Mouse (Mus musculus) heart, embryonic 16.5 days (tissue): ENCODE measurements around the gene Rnase4. TPM values are rescaled to one million over a fixed set of nuclear protein-coding genes. Genes with fewer than 3 reads are reported as not detected.
"Not testable (repeated sequence)": the region's sequence is repeated elsewhere in the genome, so short reads cannot be mapped to it uniquely, and the experiment has no call there.

Experiments
- ATAC-seq: fragments of 200-750 bp; cut with Nextera tagmentation; replicated peaks from 2 replicates; pipeline ENCODE4 v1.8.0; 2017; ENCODE audit warnings: moderate number of reproducible peaks; ENCODE audit not compliant: insufficient read depth, low FRiP score; ENCODE audit errors: extremely low read depth
- H3K27ac ChIP-seq: fragments of 300-500 bp; sonication (generic); 2 replicates; pipeline ENCODE4 v1.5.1; 2014; ENCODE audit warnings: mild to moderate bottlenecking, low read length, control low read depth, moderate library complexity
- H3K27me3 ChIP-seq: fragments of 300-500 bp; sonication (generic); 2 replicates; pipeline ENCODE4 v1.6.1; 2014; ENCODE audit warnings: low read length, mixed read lengths; ENCODE audit not compliant: control insufficient read depth, insufficient read depth
- H3K36me3 ChIP-seq: fragments of 300-500 bp; sonication (generic); 2 replicates; pipeline ENCODE4 v1.6.1; 2014; ENCODE audit not compliant: control insufficient read depth, insufficient read depth
- H3K4me1 ChIP-seq: fragments of 300-500 bp; sonication (generic); 2 replicates; pipeline ENCODE4 v1.6.1; 2014; ENCODE audit warnings: low read length, mixed read lengths; ENCODE audit not compliant: control insufficient read depth, insufficient read depth
- H3K4me2 ChIP-seq: fragments of 300-500 bp; sonication (generic); 2 replicates; pipeline ENCODE4 v1.6.1; 2014; ENCODE audit warnings: low read depth, mild to moderate bottlenecking, control low read depth, low read length
- H3K4me3 ChIP-seq: fragments of 300-500 bp; sonication (generic); 2 replicates; pipeline ENCODE4 v1.5.1; 2014; ENCODE audit warnings: mild to moderate bottlenecking, control low read depth, low read length
- H3K9ac ChIP-seq: fragments of 300-500 bp; sonication (generic); 2 replicates; pipeline ENCODE4 v1.6.1; 2014; ENCODE audit warnings: low read length, control low read depth
- H3K9me3 ChIP-seq: fragments of 300-500 bp; sonication (generic); replicated peaks from 2 replicates; pipeline ENCODE4 v1.6.1; 2016; ENCODE audit warnings: low read length; ENCODE audit not compliant: control insufficient read depth
- WGBS: fragments of 180-500 bp; shearing (Covaris S2); extraction: QIAGEN DNeasy Blood & Tissue Kit; methylation state at CpG from one replicate; pipeline ENCODE4 v1.1.7; 2014; 5-methylcytosine and 5-hydroxymethylcytosine counted together
- polyA plus RNA-seq: library from polyadenylated mRNA; unstranded; fragments of >200 nt; fragmentation: Nextera tagmentation; extraction: Ambion mirVana; gene quantifications from 2 replicates; pipeline ENCODE4 v1.2.1, GENCODE M21; 2015

The Rnase4 gene
- polyA plus RNA-seq, 1 experiment from 2014 or later: 30.5 TPM

DNA sequence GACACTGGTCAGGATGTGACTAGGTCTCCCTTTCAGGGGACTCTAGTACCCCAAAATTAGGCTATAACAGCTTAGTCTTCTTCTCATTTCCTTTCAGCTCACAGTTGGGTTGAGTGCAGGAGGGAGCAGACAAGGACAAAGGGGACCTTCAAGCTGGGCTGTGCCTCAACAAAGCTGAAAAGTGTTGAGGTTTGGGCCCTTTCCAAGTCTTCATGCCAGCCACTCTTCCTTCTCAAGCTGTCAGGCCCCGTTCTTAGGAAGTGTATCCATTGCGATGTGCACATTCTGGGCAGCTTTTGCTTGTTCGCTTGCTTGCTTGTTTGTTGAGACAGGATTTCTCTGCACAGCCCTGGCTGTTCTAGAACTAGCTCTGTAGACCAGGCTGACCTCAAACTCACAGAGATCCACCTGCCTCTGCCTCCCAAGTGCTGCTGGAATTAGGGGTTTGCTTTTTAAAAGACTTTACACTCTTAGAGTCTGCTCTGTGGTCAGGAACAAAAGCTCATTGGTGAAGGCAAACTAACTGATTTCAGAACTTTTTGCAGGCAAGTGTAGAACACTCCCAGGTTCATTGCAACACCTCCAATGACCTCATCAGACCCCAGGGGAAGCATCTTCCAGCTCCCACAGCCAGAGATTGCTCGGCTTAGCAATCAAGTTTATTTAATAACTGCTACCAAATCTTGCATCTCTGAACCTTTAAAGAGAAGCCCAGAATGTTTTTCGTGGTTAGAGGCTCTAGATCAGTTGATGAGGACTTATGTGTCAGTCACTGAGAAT lies 3.4 kb downstream of the Rnase4 start:
- Histone ChIP-seq H3K9me3 (no peaks in the 10 kb centered on the region), H3K4me2 (no peak overlapping the region), H3K36me3 (no peaks in the 10 kb centered on the region), H3K4me1 (peaks cover 14% of the 10 kb centered on the region; the same call in 1 of the 2 replicates), H3K27me3 (no peaks in the 10 kb centered on the region), H3K9ac (no peak overlapping the region), H3K27ac (0 out of 2 replicates have a peak overlapping the region, but pooled peaks have one; percentile 24), H3K4me3 (no peak overlapping the region)
- 64% methylated on average over 5 of the region's 5 CpGs for WGBS
- no peak for ATAC-seq

DNA sequence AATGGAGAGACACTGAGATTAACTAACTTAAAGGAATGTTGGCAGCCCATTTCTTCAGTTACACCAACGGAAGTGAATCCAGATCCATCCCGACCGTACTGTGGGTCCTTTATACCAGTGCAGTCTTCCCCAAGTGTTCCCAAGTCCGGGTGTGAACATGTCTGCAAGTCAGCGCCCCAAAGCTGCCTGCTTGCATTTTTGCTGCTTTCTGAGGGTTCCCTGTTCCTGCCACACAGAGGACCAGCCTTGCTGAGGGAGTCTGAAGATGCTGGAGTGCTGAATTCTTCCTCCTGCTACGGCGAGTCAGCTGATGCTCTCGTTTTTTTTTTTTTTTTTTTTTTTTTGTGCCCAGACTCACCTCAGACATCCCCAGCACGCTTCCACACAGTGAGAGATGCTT lies 4.0 kb downstream of the Rnase4 start:
- no peak overlapping the region for H3K4me2 ChIP-seq
- H3K27ac ChIP-seq: no peak overlapping the region
- no peak overlapping the region for H3K9ac ChIP-seq
- H3K4me1 ChIP-seq: peaks cover 14% of the 10 kb centered on the region; the same call in 1 of the 2 replicates
- WGBS: 62% methylated on average over 9 of the region's 9 CpGs
- no peaks in the 10 kb centered on the region for H3K27me3 ChIP-seq
- H3K9me3 ChIP-seq: no peaks in the 10 kb centered on the region
- ATAC-seq: no peak
- H3K4me3 ChIP-seq: no peak overlapping the region
- H3K36me3 ChIP-seq: no peaks in the 10 kb centered on the region

DNA sequence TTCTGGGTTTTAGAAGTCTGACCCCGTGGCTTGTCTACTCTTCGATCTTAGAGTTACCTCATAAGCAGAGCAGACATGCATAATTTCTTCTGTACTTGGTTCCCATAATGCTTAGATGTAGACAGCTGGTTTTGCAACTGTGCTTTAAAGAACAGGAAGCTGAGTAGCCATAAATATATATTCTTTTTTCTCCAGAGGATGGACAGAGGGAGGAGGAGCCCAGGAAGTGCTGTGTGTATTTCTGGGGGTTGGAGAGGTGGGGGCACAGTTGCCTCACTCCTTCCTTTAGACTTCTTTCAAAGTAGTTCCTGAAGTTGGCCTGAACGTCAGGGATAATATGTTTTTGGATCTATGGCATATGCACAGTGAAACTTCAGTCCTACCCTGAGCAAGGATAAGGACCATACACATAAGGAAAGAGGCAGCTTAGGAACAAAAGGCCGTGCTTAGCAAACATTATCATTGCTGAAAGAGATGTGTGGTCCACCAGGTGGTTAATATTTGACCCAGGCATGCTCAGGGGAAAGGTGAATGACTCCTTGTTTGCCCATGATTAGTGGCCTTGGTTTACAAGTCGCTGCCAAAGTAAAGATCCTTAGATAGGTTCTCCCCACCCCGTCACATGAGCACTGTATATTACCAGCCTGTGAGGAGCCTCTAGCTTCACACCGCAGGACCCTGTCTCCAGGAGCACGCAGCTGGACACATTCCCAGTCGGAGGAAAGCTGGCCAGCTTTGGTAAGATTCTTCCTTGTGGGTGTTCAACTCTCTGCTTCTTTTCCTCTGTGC lies 5.1 kb downstream of the Rnase4 start:
- no peak for ATAC-seq
- H3K27ac ChIP-seq: no peak overlapping the region

DNA sequence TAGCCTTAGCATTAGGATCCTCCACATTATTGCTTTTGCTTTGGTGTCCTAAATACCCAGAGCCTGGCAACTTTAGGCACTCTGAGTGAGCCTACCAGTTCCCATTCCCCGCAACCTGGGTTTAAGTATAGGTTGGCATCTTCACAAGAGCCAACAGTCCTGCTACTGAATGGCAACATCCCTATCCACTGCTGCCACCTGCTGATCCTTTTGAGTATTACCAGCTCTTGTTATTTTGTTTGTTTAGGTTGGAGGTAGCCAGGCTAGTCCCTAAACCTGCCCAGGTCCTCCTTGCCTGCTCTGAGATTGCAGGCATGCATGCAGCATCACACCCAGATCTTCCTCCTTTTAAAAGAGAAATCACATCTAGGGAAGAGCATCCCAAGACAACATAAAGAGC lies 7.4 kb downstream of the Rnase4 start:
- ATAC-seq: 0 out of 2 replicates have a peak, but pooled peaks have one; percentile 29
- not testable (repeated sequence) for H3K9me3 ChIP-seq, H3K4me2 ChIP-seq, H3K4me1 ChIP-seq, H3K36me3 ChIP-seq, H3K9ac ChIP-seq, H3K27me3 ChIP-seq, H3K4me3 ChIP-seq, H3K27ac ChIP-seq
- 39% methylated on average over 1 of the region's 1 CpGs for WGBS

More for the DNA sequence above, 5.1 kb downstream of the Rnase4 start:
- Histone ChIP-seq H3K4me3 (no peak overlapping the region), H3K36me3 (no peaks in the 10 kb centered on the region), H3K9me3 (no peaks in the 10 kb centered on the region), H3K4me2 (no peak overlapping the region), H3K9ac (no peak overlapping the region), H3K4me1 (peaks cover 14% of the 10 kb centered on the region; the same call in 1 of the 2 replicates), H3K27me3 (no peaks in the 10 kb centered on the region)
- 52% methylated on average over 9 of the region's 9 CpGs for WGBS

GRCm38 (mm10) chr14:51098921-51099320 lies 8.0 kb downstream of the Rnase4 start:
- Histone ChIP-seq H3K4me3 (no peak overlapping the region), H3K4me2 (no peak overlapping the region), H3K27me3 (no peaks in the 10 kb centered on the region), H3K27ac (no peak overlapping the region), H3K4me1 (peaks cover 5% of the 10 kb centered on the region; the same call in 1 of the 2 replicates), H3K9ac (no peak overlapping the region), H3K9me3 (no peaks in the 10 kb centered on the region), H3K36me3 (no peaks in the 10 kb centered on the region)
- WGBS: 95% methylated on average over 11 of the region's 11 CpGs
- ATAC-seq: no peak

DNA sequence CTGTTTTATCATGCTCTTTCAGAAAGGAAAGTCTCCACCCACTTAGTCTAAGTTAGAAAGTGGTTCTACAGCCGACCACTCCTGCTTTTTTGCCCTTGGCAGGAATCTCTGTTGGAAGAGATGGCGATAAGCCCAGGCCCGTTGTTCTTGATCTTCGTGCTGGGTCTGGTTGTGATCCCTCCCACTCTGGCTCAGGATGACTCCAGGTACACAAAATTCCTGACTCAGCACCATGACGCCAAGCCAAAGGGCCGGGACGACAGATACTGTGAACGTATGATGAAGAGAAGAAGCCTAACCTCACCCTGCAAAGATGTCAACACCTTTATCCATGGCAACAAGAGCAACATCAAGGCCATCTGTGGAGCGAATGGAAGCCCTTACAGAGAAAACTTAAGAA lies 10.4 kb downstream of the Rnase4 start:
- peak; percentile 28; the same call in 1 of the 2 replicates for ATAC-seq
- no peaks in the 10 kb centered on the region for H3K4me1 ChIP-seq
- WGBS: 52% methylated on average over 9 of the region's 9 CpGs
- no peak overlapping the region for H3K4me3 ChIP-seq
- no peaks in the 10 kb centered on the region for H3K36me3 ChIP-seq
- no peak overlapping the region for H3K4me2 ChIP-seq
- no peak overlapping the region for H3K27ac ChIP-seq
- H3K9ac ChIP-seq: no peak overlapping the region
- no peaks in the 10 kb centered on the region for H3K9me3 ChIP-seq
- no peaks in the 10 kb centered on the region for H3K27me3 ChIP-seq

GRCm38 (mm10) chr14:51103217-51103616 lies 12.3 kb downstream of the Rnase4 start:
- H3K4me3 ChIP-seq: no peak overlapping the region
- ATAC-seq: no peak
- no peak overlapping the region for H3K9ac ChIP-seq
- H3K36me3 ChIP-seq: no peaks in the 10 kb centered on the region
- H3K4me1 ChIP-seq: no peaks in the 10 kb centered on the region
- no peak overlapping the region for H3K27ac ChIP-seq
- no peaks in the 10 kb centered on the region for H3K27me3 ChIP-seq
- no peak overlapping the region for H3K4me2 ChIP-seq
- 48% methylated on average over 3 of the region's 3 CpGs for WGBS
- no peaks in the 10 kb centered on the region for H3K9me3 ChIP-seq

- no peak overlapping the region for H3K9ac ChIP-seq
- no peaks in the 10 kb centered on the region for H3K9me3 ChIP-seq
- H3K27me3 ChIP-seq: no peaks in the 10 kb centered on the region
- H3K4me1 ChIP-seq: no peaks in the 10 kb centered on the region
- H3K27ac ChIP-seq: no peak overlapping the region
- no peaks in the 10 kb centered on the region for H3K36me3 ChIP-seq
- H3K4me3 ChIP-seq: no peak overlapping the region
- H3K4me2 ChIP-seq: no peak overlapping the region
- WGBS: 92% methylated on average over 2 of the region's 2 CpGs
- no peak for ATAC-seq
Observed at GRCm38 (mm10) chr14:51104366-51104765, 13.5 kb downstream of the Rnase4 start.

GRCm38 (mm10) chr14:51106449-51106967 lies 15.6 kb downstream of the Rnase4 start:
- 0 out of 2 replicates have a peak, but pooled peaks cover 6% of the 10 kb centered on the region for H3K9me3 ChIP-seq
- ATAC-seq: no peak
- no peak overlapping the region for H3K27ac ChIP-seq
- H3K4me2 ChIP-seq: no peak overlapping the region
- no peak overlapping the region for H3K4me3 ChIP-seq
- H3K9ac ChIP-seq: no peak overlapping the region
- H3K4me1 ChIP-seq: no peaks in the 10 kb centered on the region
- H3K36me3 ChIP-seq: no peaks in the 10 kb centered on the region
- no peaks in the 10 kb centered on the region for H3K27me3 ChIP-seq
